Mouse (Mus musculus) monocyte, adult 2 months (primary cell): ENCODE measurements at regions not wholly inside any gene's neighbourhood (a gene's known extent, or its start where the extent isn't known, plus 50 kb on each side); places are given as distances from the start of the nearest gene placed in this dataset.

Source experiments
- DNase-seq, 2 experiments: peaks; one replicate each; pipeline ENCODE4 v3.0.0; 2022; ENCODE audit warnings: low spot score in 2 of 2, low read depth in 1 of 2

- DNase-seq: no peak
These were observed 111.3 kb upstream of the Ptger4 start for GRCm38 (mm10) chr15:5355332-5355731.

GRCm38 (mm10) chr15:5354328-5354727 lies 110.3 kb upstream of the Ptger4 start:
- no peak for DNase-seq

GRCm38 (mm10) chr15:5348881-5349280 lies 104.9 kb upstream of the Ptger4 start:
- peak in 1 of 2 experiments; percentile 5 for DNase-seq

- peak in 1 of 2 experiments; percentile 2 for DNase-seq
These were observed 103.7 kb upstream of the Ptger4 start for GRCm38 (mm10) chr15:5347674-5348073.

- no peak for DNase-seq
These were observed 103.0 kb upstream of the Ptger4 start for GRCm38 (mm10) chr15:5346955-5347354.

GRCm38 (mm10) chr15:5343794-5344193 lies 99.8 kb upstream of the Ptger4 start:
- DNase-seq: no peak

GRCm38 (mm10) chr15:5335528-5336268 lies 91.7 kb upstream of the Ptger4 start:
- DNase-seq: no peak

- no peak for DNase-seq
These were observed 83.0 kb upstream of the Ptger4 start for GRCm38 (mm10) chr15:5326996-5327395.

- no peak for DNase-seq
These were observed 77.7 kb upstream of the Ptger4 start for GRCm38 (mm10) chr15:5321691-5322090.

GRCm38 (mm10) chr15:5312231-5312630 lies 68.2 kb upstream of the Ptger4 start:
- DNase-seq: no peak

- no peak for DNase-seq
These were observed 66.0 kb upstream of the Ptger4 start for GRCm38 (mm10) chr15:5310035-5310434.

- DNase-seq: peak; percentile 45 to 46
These were observed 58.4 kb upstream of the Ptger4 start for GRCm38 (mm10) chr15:5302403-5302802.

- no peak for DNase-seq
These were observed 55.8 kb upstream of the Ptger4 start for GRCm38 (mm10) chr15:5299807-5300206.

GRCm38 (mm10) chr15:5296949-5297348 lies 53.0 kb upstream of the Ptger4 start:
- DNase-seq: no peak
